Mouse (Mus musculus) lung, postnatal 0 days (tissue): ENCODE measurements at regions not wholly inside any gene's neighbourhood (a gene's known extent, or its start where the extent isn't known, plus 50 kb on each side); places are given as distances from the start of the nearest gene placed in this dataset.

Experiments
- CTCF ChIP-seq: IDR thresholded peaks from 2 replicates; pipeline ENCODE4 v1.5.1; 2016; ENCODE audit warnings: antibody characterized with exemption, mild to moderate bottlenecking
- EP300 ChIP-seq: IDR thresholded peaks from 2 replicates; pipeline ENCODE4 v1.6.1; 2016; ENCODE audit warnings: antibody characterized with exemption, mild to moderate bottlenecking, control low read depth

- no peak for TF ChIP-seq CTCF
- TF ChIP-seq EP300, result no peak
Observed at GRCm38 (mm10) chr11:45349331-45349730, 502.5 kb upstream of the Clint1 start.
